Mouse (Mus musculus) bone marrow macrophage, adult 2 months (primary cell): ENCODE data around the gene Chst3.

Source experiments
- CTCF ChIP-seq: IDR thresholded peaks from 2 replicates; pipeline ENCODE4 v1.5.1; 2012; ENCODE audit warnings: low read depth, mild to moderate bottlenecking, low read length, moderate library complexity
- POLR2A ChIP-seq: IDR thresholded peaks from 2 replicates; pipeline ENCODE4 v1.6.1; 2012; ENCODE audit warnings: mild to moderate bottlenecking, low read depth, low read length, borderline replicate concordance

DNA sequence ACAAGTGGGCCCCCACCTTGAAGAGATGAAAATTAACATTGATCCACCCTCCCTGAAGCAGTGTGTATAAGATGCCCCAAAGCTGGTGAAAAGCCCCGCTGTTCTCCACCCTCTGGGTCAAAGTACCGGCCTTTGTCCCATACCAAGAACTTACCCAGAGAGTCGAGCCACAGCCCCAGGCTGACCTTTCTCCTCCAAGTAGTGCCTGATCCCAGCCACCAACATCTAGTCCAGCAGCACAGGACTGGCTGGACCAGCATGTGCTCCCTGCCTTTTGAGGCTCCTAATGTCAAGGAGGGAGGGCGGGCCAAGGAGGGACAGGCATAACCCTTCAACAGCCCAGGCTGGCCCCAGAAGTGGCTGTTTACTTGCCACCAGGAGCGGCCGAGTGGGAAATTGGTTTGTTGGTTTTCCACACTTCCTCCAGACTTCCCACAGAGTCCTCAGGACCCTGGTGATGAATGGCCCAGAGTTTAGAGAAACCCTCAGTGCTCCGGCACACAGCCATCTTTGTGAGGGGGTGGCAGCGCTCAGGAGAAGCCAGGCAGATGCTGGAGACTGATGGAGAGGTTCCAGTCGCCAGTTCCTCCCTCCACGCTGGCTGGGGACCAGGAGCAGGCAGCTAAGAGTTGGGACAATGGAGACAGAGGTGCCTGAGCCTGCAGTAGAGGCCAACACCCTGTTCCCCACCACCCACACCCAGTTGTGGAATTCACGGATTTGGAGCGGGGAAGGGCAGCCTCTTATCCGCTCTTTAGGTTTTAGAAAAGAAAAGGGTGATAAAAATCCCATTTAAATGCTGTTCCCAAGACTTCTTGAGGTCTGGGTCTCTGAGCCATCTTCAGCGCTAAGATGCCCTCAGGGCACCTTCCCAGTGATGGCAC is 3.7 kb downstream of the Chst3 start:
- TF ChIP-seq CTCF: no peak
- no peak for TF ChIP-seq POLR2A
